Mouse (Mus musculus) embryonic facial prominence, embryonic 14.5 days (tissue): ENCODE measurements around the gene Tmem135. TPM values are rescaled to one million over a fixed set of nuclear protein-coding genes. Genes with fewer than 3 reads are reported as not detected.

Experiments used
- ATAC-seq: fragments of 200-750 bp; cut with Nextera tagmentation; 2 replicates; pipeline ENCODE4 v1.8.0; 2017; ENCODE audit warnings: low read depth, moderate number of reproducible peaks, moderate TSS enrichment
- DNase-seq: peaks from one replicate; pipeline ENCODE4 v3.0.0-alpha.2; 2015; ENCODE audit warnings: low spot score
- H3K27ac ChIP-seq: fragments of 300-500 bp; sonication (generic); replicated peaks from 2 replicates; pipeline ENCODE4 v1.5.1; 2014; ENCODE audit warnings: low read depth, mild to moderate bottlenecking, low read length, moderate library complexity
- H3K27me3 ChIP-seq: fragments of 300-500 bp; sonication (generic); replicated peaks from 2 replicates; pipeline ENCODE4 v1.6.1; 2014; ENCODE audit warnings: low read length; ENCODE audit not compliant: control insufficient read depth, insufficient read depth
- H3K36me3 ChIP-seq: fragments of 300-500 bp; sonication (generic); 2 replicates; pipeline ENCODE4 v1.6.1; 2014; ENCODE audit warnings: low read length, mixed read lengths; ENCODE audit not compliant: control insufficient read depth, insufficient read depth
- H3K4me1 ChIP-seq: fragments of 300-500 bp; sonication (generic); 2 replicates; pipeline ENCODE4 v1.6.1; 2014; ENCODE audit warnings: antibody characterized with exemption, low read length; ENCODE audit not compliant: control insufficient read depth, insufficient read depth
- H3K4me2 ChIP-seq: fragments of 300-500 bp; sonication (generic); 2 replicates; pipeline ENCODE4 v1.6.1; 2014; ENCODE audit warnings: low read depth, mild to moderate bottlenecking, low read length, moderate library complexity, mixed read lengths
- H3K4me3 ChIP-seq: fragments of 300-500 bp; sonication (generic); 2 replicates; pipeline ENCODE4 v1.5.1; 2014; ENCODE audit warnings: low read depth, mild to moderate bottlenecking, low read length
- H3K9ac ChIP-seq: fragments of 300-500 bp; sonication (generic); 2 replicates; pipeline ENCODE4 v1.6.1; 2014; ENCODE audit warnings: low read depth, mild to moderate bottlenecking, low read length, moderate library complexity, mixed read lengths
- H3K9me3 ChIP-seq: fragments of 300-500 bp; sonication (generic); 2 replicates; pipeline ENCODE4 v1.6.1; 2016; ENCODE audit warnings: low read length; ENCODE audit not compliant: control insufficient read depth
- WGBS: fragments of 180-500 bp; shearing (Covaris S2); extraction: QIAGEN DNeasy Blood & Tissue Kit; methylation state at CpG from one replicate; pipeline ENCODE4 v1.1.7; 2014; 5-methylcytosine and 5-hydroxymethylcytosine counted together
- polyA plus RNA-seq: library from polyadenylated mRNA; unstranded; fragments of >200 nt; fragmentation: Nextera tagmentation; extraction: Ambion mirVana; gene quantifications from 2 replicates; pipeline ENCODE4 v1.2.1, GENCODE M21; 2014

The Tmem135 gene
- polyA plus RNA-seq, 1 experiment from 2014 or later: 18.8 TPM

GRCm38 (mm10) chr7:89161610-89162378 lies 242.2 kb downstream of the Tmem135 start:
- Histone ChIP-seq H3K36me3 (peaks cover 5% of the 10 kb centered on the region; the same call in 1 of the 2 replicates), H3K27me3 (no peaks in the 10 kb centered on the region), H3K9ac (no peak overlapping the region), H3K4me2 (no peak overlapping the region), H3K27ac (no peak overlapping the region), H3K4me1 (0 out of 2 replicates have a peak, but pooled peaks cover 4% of the 10 kb centered on the region), H3K4me3 (no peak overlapping the region), H3K9me3 (no peaks in the 10 kb centered on the region)
- no peak for ATAC-seq
- 73% methylated on average over 6 of the region's 6 CpGs for WGBS
- no peak for DNase-seq

DNA sequence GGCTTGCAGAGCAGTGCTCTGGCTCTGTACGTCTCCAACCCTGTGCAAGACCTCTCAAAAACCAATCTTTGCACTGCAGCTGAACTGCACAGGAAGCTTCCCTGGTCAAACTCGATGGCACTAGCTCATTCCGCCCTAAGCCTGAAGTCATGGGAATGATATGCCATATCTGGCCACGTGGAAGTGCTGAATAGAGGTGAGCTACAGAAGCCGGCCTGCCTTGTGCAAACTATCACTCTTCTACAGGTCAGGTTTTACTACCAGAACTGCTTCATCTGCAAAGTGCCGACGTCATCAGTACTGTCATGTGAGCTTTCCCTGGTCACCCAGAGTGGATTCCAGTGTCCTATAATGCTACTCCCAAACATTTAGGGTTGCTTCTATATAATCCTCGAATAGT lies 246.7 kb downstream of the Tmem135 start:
- H3K4me2 ChIP-seq: no peak overlapping the region
- H3K9me3 ChIP-seq: no peaks in the 10 kb centered on the region
- H3K36me3 ChIP-seq: peaks cover 19% of the 10 kb centered on the region
- H3K27me3 ChIP-seq: no peaks in the 10 kb centered on the region
- WGBS: 68% methylated on average over 8 of the region's 8 CpGs
- H3K9ac ChIP-seq: no peak overlapping the region
- H3K4me3 ChIP-seq: no peak overlapping the region
- peaks cover 4% of the 10 kb centered on the region; the same call in 1 of the 2 replicates for H3K4me1 ChIP-seq
- peak overlapping the region; percentile 16; the same call in 1 of the 2 replicates for H3K27ac ChIP-seq
- no peak; the same call in 1 of the 2 replicates for ATAC-seq
- no peak for DNase-seq

DNA sequence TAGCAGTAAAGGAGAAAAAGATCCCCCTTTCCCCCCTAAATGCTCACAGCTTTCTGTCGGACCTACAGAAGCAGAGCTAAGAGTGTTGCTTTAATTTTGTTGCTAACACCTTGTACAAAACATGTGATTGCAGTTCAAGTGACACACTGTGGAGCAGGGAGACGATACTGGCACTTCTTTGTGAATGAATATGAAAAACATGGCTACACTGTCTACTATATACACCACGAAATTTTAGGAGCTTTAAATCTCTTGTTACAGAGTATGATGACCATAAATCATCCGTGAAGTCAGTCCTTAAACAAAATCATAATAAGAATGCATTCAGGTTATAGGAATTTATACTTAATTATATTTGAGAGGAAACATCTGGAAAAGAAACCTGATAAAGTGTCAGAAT lies 247.4 kb downstream of the Tmem135 start:
- Histone ChIP-seq H3K4me2 (no peak overlapping the region), H3K27ac (0 out of 2 replicates have a peak overlapping the region, but pooled peaks have one; percentile 16), H3K27me3 (no peaks in the 10 kb centered on the region), H3K9me3 (no peaks in the 10 kb centered on the region), H3K4me1 (peaks cover under 1% of the 10 kb centered on the region; the same call in 1 of the 2 replicates), H3K36me3 (peaks cover 19% of the 10 kb centered on the region), H3K9ac (no peak overlapping the region), H3K4me3 (no peak overlapping the region)
- ATAC-seq (peak; percentile 39; the same call in 1 of the 2 replicates), DNase-seq (no peak)
- 38% methylated on average over 4 of the region's 4 CpGs for WGBS

DNA sequence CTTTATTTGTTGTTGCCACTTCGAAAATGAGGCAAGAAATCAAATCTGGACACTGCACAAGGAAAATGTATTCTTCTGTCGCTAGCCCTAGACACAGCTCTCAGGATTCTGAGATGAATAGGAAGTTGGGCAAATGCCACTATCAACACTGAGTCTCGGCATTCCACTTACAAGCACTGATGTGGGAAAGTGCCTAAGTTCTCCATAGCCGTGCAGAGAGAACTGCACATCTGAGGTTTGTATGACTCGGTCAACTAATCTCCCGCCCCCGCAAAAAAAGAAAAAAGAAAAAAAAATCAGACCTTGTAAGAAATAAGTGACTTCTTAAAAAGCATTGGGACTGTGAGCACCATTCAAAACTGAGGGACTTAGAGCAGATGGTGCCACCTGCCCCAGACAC lies 248.3 kb downstream of the Tmem135 start:
- Histone ChIP-seq H3K4me1 (no peaks in the 10 kb centered on the region; the same call in 1 of the 2 replicates), H3K36me3 (peaks cover 24% of the 10 kb centered on the region), H3K4me2 (no peak overlapping the region), H3K4me3 (no peak overlapping the region), H3K27ac (peak overlapping the region; percentile 48; the same call in 1 of the 2 replicates), H3K27me3 (no peaks in the 10 kb centered on the region), H3K9ac (no peak overlapping the region), H3K9me3 (no peaks in the 10 kb centered on the region)
- ATAC-seq (peak; percentile 50), DNase-seq (peak; percentile 61)
- WGBS: 62% methylated on average over 7 of the region's 7 CpGs

DNA sequence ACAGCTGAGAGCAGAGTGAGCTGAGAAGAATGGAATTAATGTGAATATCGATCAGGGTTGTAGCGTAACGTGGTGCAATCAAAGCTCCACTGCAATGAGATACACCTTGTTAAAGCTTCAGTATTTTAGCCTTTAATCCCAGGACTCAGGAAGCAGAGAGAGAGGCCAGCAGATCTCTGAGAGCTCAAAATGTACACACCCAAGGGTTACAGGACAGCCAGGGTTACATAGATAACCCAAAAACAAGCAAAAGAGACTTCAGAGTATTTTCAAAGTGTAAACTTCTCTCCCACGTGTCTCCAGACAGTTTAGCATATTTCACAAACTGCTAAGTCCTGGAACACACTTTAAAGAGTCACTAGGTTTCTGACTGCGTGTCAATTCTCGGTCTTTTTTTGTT lies 248.8 kb downstream of the Tmem135 start:
- ATAC-seq: no peak
- Histone ChIP-seq H3K4me1 (no peaks in the 10 kb centered on the region; the same call in 1 of the 2 replicates), H3K27ac (peak overlapping the region; percentile 48; the same call in 1 of the 2 replicates), H3K27me3 (no peaks in the 10 kb centered on the region), H3K9ac (no peak overlapping the region), H3K4me3 (no peak overlapping the region), H3K9me3 (no peaks in the 10 kb centered on the region), H3K4me2 (no peak overlapping the region), H3K36me3 (peaks cover 24% of the 10 kb centered on the region)
- 73% methylated on average over 6 of the region's 6 CpGs for WGBS
- no peak for DNase-seq

GRCm38 (mm10) chr7:89151345-89151744 lies 252.7 kb downstream of the Tmem135 start:
- H3K4me3 ChIP-seq: no peak overlapping the region
- no peaks in the 10 kb centered on the region for H3K9me3 ChIP-seq
- peak; percentile 46 for DNase-seq
- no peaks in the 10 kb centered on the region for H3K27me3 ChIP-seq
- no peaks in the 10 kb centered on the region; the same call in 1 of the 2 replicates for H3K4me1 ChIP-seq
- H3K36me3 ChIP-seq: peaks cover 24% of the 10 kb centered on the region
- ATAC-seq: peak; percentile 68
- no peak overlapping the region for H3K27ac ChIP-seq
- no peak overlapping the region for H3K9ac ChIP-seq
- H3K4me2 ChIP-seq: no peak overlapping the region
- WGBS: 66% methylated on average over 6 of the region's 6 CpGs

DNA sequence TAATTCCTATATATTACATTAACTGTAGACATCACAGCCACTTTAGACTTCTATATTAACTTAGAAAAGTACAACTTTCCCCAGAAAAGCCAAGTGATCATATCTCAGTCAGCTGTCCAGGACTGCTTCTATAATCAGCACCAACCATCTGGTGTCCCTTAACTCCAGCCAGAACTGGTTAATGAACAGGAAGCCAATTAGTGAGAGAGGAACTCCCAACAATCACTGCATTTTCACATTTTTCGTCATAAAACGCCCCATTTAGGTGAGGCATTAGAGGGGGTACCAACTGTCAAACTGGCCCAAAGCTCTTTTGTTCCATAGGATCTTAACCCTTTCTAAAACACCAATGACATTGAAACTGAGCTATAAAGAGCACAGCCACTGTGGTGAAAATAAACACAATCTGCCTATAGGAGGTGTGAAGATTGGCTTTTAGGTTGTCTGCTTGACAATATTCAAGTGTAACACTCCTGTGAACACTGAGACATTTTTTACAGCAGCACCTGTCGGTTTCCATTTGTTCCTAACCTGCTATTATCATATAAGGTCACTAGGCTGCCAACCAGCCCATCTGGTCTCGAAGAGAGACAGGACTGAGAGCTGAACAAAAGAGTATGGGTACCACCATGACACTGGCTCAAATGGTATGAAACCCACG lies 263.3 kb downstream of the Tmem135 start:
- Histone ChIP-seq H3K4me3 (no peak overlapping the region), H3K9ac (no peak overlapping the region), H3K36me3 (peaks cover 25% of the 10 kb centered on the region), H3K27ac (no peak overlapping the region), H3K4me1 (no peaks in the 10 kb centered on the region), H3K27me3 (no peaks in the 10 kb centered on the region), H3K9me3 (no peaks in the 10 kb centered on the region), H3K4me2 (no peak overlapping the region)
- WGBS: 68% methylated on average over 5 of the region's 5 CpGs
- DNase-seq (no peak), ATAC-seq (no peak)

GRCm38 (mm10) chr7:89134884-89135511 lies 269.0 kb downstream of the Tmem135 start:
- WGBS: 77% methylated on average over 5 of the region's 5 CpGs
- H3K4me2 ChIP-seq: no peak overlapping the region
- no peak overlapping the region for H3K27ac ChIP-seq
- H3K27me3 ChIP-seq: no peaks in the 10 kb centered on the region
- ATAC-seq (no peak), DNase-seq (no peak)
- no peaks in the 10 kb centered on the region for H3K4me1 ChIP-seq
- no peak overlapping the region for H3K9ac ChIP-seq
- H3K4me3 ChIP-seq: no peak overlapping the region
- no peaks in the 10 kb centered on the region; the same call in 1 of the 2 replicates for H3K36me3 ChIP-seq
- H3K9me3 ChIP-seq: no peaks in the 10 kb centered on the region
